Mouse (Mus musculus): ENCODE measurements around the gene Adh1.

The Adh1 gene

GRCm38 (mm10) chr3:138242021-138242726 is 18.6 kb upstream of the Adh1 start:
- no peak for DNase-seq

DNA sequence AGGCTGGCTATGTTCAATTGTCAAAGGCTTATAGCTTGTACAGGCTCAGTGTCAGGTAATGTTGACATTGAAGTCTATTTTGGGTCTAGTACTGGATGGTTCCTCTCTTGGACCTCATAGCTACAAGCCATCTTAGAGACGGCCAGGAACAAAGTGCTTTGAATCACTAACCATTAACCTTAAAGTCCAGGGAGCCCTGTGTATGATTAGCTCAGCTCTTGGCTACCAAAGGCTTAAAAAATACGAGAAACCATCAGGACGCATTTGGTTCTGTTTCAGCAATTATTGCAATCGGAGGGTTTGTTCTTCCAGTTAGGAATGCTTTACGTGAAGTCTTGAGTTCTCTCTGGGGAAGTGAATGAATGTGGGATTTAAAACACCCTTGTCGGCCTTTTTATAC is 17.9 kb upstream of the Adh1 start:
- no peak for DNase-seq

DNA sequence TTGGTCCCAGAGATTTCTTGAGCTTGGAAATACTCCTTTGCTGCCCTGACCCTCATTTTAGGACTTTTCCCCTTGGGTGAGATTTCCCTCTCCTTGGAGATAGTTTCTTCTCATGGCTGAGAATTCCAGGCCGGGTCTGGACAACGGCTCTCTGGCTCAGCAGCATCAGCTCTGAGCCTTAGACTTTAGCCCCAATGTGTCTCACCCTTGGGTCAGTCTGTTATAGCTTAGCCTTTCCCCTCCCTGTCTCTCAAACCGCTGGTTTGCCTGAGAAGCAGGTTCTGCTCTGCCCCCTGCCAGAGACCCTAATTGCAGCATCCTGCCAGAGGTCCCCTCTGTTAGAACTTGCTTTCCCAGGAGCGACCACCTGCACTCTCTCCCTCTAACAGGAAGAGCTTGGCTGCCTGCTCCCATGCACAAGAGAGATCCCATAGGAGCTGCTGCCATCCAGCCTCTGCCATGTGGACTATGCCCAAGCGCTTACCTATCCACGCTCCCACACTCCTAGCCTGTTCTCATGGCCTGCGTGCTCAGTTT is 16.4 kb upstream of the Adh1 start:
- DNase-seq: no peak

DNA sequence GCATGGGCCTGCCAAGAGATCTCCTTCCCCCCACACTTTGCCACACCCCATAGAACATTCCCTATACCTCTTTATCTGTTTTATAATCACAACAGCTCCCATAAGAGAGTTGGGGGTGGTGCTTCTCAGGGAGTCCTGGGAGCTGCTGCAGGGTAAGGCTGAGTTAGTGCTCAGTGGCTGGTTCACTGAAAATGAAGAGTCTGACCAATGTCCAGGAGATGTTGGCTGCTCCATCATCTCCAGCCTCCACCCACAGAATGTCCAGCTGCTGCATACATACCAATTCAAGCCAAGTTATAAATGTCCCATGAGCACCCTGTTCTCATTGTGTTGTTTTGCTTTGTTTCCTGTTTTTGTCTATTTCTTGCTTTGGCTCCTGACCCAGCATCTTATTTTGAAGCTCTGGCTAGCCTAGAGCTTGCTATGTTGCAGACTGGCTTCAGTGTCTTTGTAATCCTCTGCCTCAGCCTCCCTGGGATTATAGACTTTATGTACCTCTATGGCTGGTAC is 14.2 kb upstream of the Adh1 start:
- DNase-seq: no peak

- no peak for DNase-seq
Observed at GRCm38 (mm10) chr3:138247241-138247640, 13.6 kb upstream of the Adh1 start.

DNA sequence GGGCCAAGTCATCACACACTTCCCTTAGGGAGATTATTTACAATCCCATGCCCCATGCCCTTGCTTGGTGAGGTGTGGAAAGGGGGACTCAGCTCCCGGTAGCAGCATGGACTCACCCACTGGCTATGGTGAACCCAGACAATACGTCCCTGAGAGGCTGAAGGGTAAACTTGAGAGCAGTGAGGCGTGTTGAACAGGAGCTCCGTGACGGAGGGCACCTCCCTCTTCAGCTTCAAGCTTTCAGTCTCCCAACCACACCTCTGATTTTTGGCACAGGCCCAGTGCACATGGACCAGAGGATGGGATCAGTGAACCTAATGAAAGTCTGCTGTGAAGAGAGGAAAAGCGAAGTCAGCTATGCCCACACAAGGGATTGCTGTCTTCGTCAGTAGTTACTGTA is 12.8 kb upstream of the Adh1 start:
- DNase-seq: no peak

DNA sequence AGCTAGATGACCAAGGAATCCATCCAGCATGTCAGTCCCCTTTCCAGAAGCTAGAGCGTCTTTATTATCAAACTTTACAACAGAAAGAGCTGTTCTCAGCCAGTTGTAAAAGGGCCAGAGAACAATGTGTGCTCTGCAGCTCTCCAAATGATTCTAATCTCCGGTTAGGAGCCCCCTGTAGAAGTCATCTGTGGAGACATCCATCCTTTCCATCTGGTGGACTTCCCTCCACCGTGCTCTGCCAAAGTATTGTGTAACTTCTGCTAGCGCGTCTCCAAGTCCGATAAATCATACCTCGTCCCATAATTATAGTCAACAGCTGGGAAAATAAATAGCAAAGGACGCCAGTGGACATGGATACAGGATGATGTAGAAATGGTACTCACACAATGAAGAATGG is 12.0 kb upstream of the Adh1 start:
- DNase-seq: no peak

GRCm38 (mm10) chr3:138251156-138251555 is 9.6 kb upstream of the Adh1 start:
- DNase-seq: no peak

GRCm38 (mm10) chr3:138254205-138254604 is 6.6 kb upstream of the Adh1 start:
- DNase-seq: no peak

- DNase-seq: no peak
Observed at GRCm38 (mm10) chr3:138255366-138255765, 5.4 kb upstream of the Adh1 start.

DNA sequence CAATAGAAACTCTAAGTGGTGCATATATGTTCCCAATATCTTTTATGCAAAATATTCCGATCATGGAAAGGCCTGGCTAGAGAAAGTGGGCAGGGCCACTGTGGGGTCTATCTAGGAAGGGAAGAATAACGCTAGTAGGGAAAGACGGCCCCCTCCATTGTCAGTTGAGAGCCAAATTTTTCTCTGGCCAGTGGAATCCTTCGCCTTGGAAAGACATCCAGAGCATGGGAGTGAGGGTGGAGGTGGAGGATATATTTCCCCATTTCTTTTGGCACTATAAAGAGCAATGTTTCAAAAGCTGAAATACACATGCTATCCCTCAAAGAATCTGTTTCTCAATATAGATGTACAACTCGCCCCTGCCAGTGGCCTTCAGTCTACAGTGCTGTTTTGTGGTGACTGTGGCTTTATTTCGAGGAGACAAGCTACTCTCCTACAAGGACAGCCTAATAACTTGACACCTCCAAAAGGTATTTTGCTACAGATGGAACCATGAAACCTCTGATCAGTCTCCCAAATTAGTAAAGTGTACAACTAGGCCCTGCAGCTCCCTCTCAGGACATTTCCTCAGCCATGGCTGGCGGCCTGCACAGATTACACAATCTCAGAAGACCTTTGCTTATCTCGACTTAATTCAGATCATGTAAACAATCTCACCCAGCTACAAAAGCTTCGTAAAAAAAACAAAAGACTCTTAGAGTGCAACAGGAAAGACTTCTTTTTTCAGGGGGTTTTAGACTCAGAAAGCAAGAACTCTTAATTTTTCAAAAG is 4.8 kb upstream of the Adh1 start:
- no peak for DNase-seq

DNA sequence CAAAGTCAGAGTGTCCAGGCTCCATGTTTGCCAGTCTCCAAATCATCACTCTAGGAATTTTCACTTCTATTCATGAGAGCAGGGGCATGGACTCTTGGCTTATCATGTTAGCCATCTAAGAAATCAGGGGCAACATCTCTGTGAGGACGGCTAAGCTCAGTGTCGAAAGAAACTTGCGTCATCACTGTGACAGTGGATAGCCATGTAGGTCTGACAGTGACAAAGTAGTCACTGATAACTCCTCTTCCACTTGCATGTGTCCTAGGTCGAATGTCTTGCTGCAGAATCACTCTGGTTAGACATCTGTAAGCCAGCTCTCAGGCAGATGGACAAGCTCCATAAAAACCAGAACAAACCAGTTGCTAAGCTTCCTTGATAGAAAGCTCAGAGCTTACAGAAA is 1.8 kb downstream of the Adh1 start:
- DNase-seq: no peak

DNA sequence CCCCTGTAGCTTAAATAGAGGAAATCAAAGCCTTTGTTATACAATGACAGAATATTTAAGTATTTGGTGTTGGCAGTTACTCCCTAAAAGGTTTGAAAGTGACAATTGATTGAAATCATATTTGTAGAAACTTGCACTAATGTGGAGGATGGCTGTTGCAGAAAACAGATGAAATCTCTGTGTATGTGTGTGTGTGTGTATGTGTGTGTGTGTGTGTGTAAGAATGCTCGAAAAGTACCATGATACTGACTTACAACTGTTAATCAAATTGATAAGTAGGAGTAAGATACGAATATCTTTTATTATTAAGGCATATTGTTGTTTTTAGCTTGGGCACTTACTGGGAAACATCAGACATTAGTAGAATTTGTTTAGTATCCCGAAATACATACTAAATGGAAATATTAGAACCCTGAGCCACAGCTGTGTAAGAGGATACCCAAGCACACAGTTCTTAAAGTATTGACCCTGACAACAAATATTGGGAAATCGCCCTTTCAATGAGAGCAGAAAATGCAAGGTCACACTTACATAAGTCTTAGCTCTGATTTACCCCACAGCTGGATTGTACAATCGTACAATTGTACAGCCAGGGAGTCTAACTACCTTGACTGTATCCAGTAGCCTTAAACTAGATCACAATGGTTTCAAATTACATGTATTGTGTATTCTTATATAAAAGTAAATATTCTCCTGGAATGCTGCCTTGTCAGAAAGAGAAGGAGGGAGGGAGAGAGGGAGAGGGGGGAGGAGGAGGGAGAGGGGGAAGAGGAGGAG is 2.6 kb downstream of the Adh1 start:
- no peak for DNase-seq

GRCm38 (mm10) chr3:138264648-138265047 is 3.9 kb downstream of the Adh1 start:
- DNase-seq: peak; percentile 4

GRCm38 (mm10) chr3:138270507-138270906 is 9.7 kb downstream of the Adh1 start:
- DNase-seq: no peak

- DNase-seq: no peak
Observed at GRCm38 (mm10) chr3:138271297-138271696, 10.5 kb downstream of the Adh1 start.

GRCm38 (mm10) chr3:138273080-138273479 is 12.3 kb downstream of the Adh1 start:
- no peak for DNase-seq

- DNase-seq: no peak
Observed at GRCm38 (mm10) chr3:138275100-138275499, 14.3 kb downstream of the Adh1 start.

DNA sequence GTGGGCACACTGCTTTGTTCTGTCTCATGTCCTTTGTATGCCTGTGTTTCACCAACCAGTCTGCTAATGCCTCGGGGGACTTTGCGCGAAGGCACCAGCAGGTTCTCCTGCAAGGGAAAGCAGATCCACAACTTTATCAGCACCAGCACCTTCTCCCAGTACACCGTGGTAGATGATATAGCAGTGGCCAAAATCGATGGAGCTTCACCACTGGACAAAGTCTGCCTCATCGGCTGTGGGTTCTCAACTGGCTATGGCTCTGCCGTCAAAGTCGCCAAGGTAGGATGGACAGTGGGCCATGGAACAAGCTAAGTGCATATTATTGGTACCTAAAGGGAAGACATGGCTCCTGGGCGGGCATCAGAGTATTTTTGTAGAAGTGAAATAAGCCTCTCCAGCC is 21.8 kb downstream of the Adh1 start:
- DNase-seq: no peak

- DNase-seq: no peak
Observed at GRCm38 (mm10) chr3:138283831-138284230, 23.0 kb downstream of the Adh1 start.

GRCm38 (mm10) chr3:138285986-138286385 is 25.2 kb downstream of the Adh1 start:
- DNase-seq: no peak

- no peak for DNase-seq
Observed at GRCm38 (mm10) chr3:138287686-138288085, 26.9 kb downstream of the Adh1 start.

- DNase-seq: no peak
Observed at GRCm38 (mm10) chr3:138290672-138291071, 29.9 kb downstream of the Adh1 start.

Measured in layer of hippocampus, adult 9-11 months (tissue).